Mouse (Mus musculus): Measurements from ENCODE around the gene Ccdc172. TPM values are rescaled to one million over a fixed set of nuclear protein-coding genes. Genes with fewer than 3 reads are reported as not detected.

Gene Ccdc172
- polyA plus RNA-seq, 1 experiment from 2014 or later: not detected

GRCm38 (mm10) chr19:58550916-58551315 lies 39.1 kb downstream of the Ccdc172 start:
- ATAC-seq (ENCODE audit: low read depth): no peak
- no peaks in the 10 kb centered on the region for H3K27me3 ChIP-seq (ENCODE audit: control insufficient read depth, insufficient read depth, low read depth, low read length)
- no peak overlapping the region for H3K9ac ChIP-seq (ENCODE audit: low read length)
- H3K9me3 ChIP-seq (ENCODE audit: control insufficient read depth, low read length): no peaks in the 10 kb centered on the region
- H3K4me3 ChIP-seq (ENCODE audit: low read length): no peak overlapping the region
- WGBS: 71% methylated on average over 3 of the region's 3 CpGs
- no peaks in the 10 kb centered on the region for H3K36me3 ChIP-seq (ENCODE audit: control insufficient read depth, insufficient read depth, low read length)
- no peak overlapping the region for H3K27ac ChIP-seq (ENCODE audit: low read length)
- no peaks in the 10 kb centered on the region for H3K4me1 ChIP-seq (replicated peaks; ENCODE audit: control insufficient read depth, insufficient read depth, low read length)
- no peak overlapping the region for H3K4me2 ChIP-seq (ENCODE audit: low read depth, low read length)

GRCm38 (mm10) chr19:58554974-58555373 lies 43.2 kb downstream of the Ccdc172 start:
- H3K4me1 ChIP-seq (replicated peaks; ENCODE audit: control insufficient read depth, insufficient read depth, low read length): no peaks in the 10 kb centered on the region
- H3K9me3 ChIP-seq (ENCODE audit: control insufficient read depth, low read length): no peaks in the 10 kb centered on the region
- no peak for ATAC-seq (ENCODE audit: low read depth)
- no peaks in the 10 kb centered on the region for H3K36me3 ChIP-seq (ENCODE audit: control insufficient read depth, insufficient read depth, low read length)
- H3K27me3 ChIP-seq (ENCODE audit: control insufficient read depth, insufficient read depth, low read depth, low read length): no peaks in the 10 kb centered on the region
- no peak overlapping the region for H3K27ac ChIP-seq (ENCODE audit: low read length)
- no peak overlapping the region for H3K4me2 ChIP-seq (ENCODE audit: low read depth, low read length)
- H3K9ac ChIP-seq (ENCODE audit: low read length): no peak overlapping the region
- no peak overlapping the region for H3K4me3 ChIP-seq (ENCODE audit: low read length)
- 58% methylated on average over 2 of the region's 2 CpGs for WGBS

- no peaks in the 10 kb centered on the region for H3K27me3 ChIP-seq (ENCODE audit: control insufficient read depth, insufficient read depth, low read depth, low read length)
- H3K9ac ChIP-seq (ENCODE audit: low read length): no peak overlapping the region
- WGBS: 43% methylated on average over 5 of the region's 5 CpGs
- H3K36me3 ChIP-seq (ENCODE audit: control insufficient read depth, insufficient read depth, low read length): no peaks in the 10 kb centered on the region
- no peak overlapping the region for H3K4me2 ChIP-seq (ENCODE audit: low read depth, low read length)
- ATAC-seq (ENCODE audit: low read depth): no peak
- no peak overlapping the region for H3K27ac ChIP-seq (ENCODE audit: low read length)
- H3K4me1 ChIP-seq (replicated peaks; ENCODE audit: control insufficient read depth, insufficient read depth, low read length): no peaks in the 10 kb centered on the region
- no peak overlapping the region for H3K4me3 ChIP-seq (ENCODE audit: low read length)
- H3K9me3 ChIP-seq (ENCODE audit: control insufficient read depth, low read length): no peaks in the 10 kb centered on the region
These were observed 46.6 kb downstream of the Ccdc172 start for GRCm38 (mm10) chr19:58558352-58558751.

GRCm38 (mm10) chr19:58562301-58562815 lies 50.6 kb downstream of the Ccdc172 start:
- H3K9ac ChIP-seq (ENCODE audit: low read length): no peak overlapping the region
- WGBS: 87% methylated on average over 7 of the region's 7 CpGs
- no peak overlapping the region for H3K4me2 ChIP-seq (ENCODE audit: low read depth, low read length)
- no peaks in the 10 kb centered on the region for H3K4me1 ChIP-seq (replicated peaks; ENCODE audit: control insufficient read depth, insufficient read depth, low read length)
- no peak overlapping the region for H3K27ac ChIP-seq (ENCODE audit: low read length)
- no peaks in the 10 kb centered on the region for H3K9me3 ChIP-seq (ENCODE audit: control insufficient read depth, low read length)
- H3K27me3 ChIP-seq (ENCODE audit: control insufficient read depth, insufficient read depth, low read depth, low read length): no peaks in the 10 kb centered on the region
- no peak overlapping the region for H3K4me3 ChIP-seq (ENCODE audit: low read length)
- H3K36me3 ChIP-seq (ENCODE audit: control insufficient read depth, insufficient read depth, low read length): no peaks in the 10 kb centered on the region
- no peak for ATAC-seq (ENCODE audit: low read depth)

- Histone ChIP-seq H3K27ac (ENCODE audit: low read length) (no peak overlapping the region), H3K9ac (ENCODE audit: low read length) (no peak overlapping the region), H3K9me3 (ENCODE audit: control insufficient read depth, low read length) (no peaks in the 10 kb centered on the region), H3K27me3 (ENCODE audit: control insufficient read depth, insufficient read depth, low read depth, low read length) (no peaks in the 10 kb centered on the region), H3K4me3 (ENCODE audit: low read length) (no peak overlapping the region), H3K4me2 (ENCODE audit: low read depth, low read length) (no peak overlapping the region), H3K4me1 (replicated peaks; ENCODE audit: control insufficient read depth, insufficient read depth, low read length) (no peaks in the 10 kb centered on the region), H3K36me3 (ENCODE audit: control insufficient read depth, insufficient read depth, low read length) (no peaks in the 10 kb centered on the region)
- no peak for ATAC-seq (ENCODE audit: low read depth)
- 83% methylated on average over 2 of the region's 2 CpGs for WGBS
These were observed 59.8 kb downstream of the Ccdc172 start for GRCm38 (mm10) chr19:58571566-58571965.

GRCm38 (mm10) chr19:58572429-58573071 lies 60.8 kb downstream of the Ccdc172 start:
- Histone ChIP-seq H3K4me1 (replicated peaks; ENCODE audit: control insufficient read depth, insufficient read depth, low read length) (no peaks in the 10 kb centered on the region), H3K27ac (ENCODE audit: low read length) (no peak overlapping the region), H3K4me2 (ENCODE audit: low read depth, low read length) (no peak overlapping the region), H3K27me3 (ENCODE audit: control insufficient read depth, insufficient read depth, low read depth, low read length) (no peaks in the 10 kb centered on the region), H3K4me3 (ENCODE audit: low read length) (no peak overlapping the region), H3K9me3 (ENCODE audit: control insufficient read depth, low read length) (no peaks in the 10 kb centered on the region), H3K36me3 (ENCODE audit: control insufficient read depth, insufficient read depth, low read length) (no peaks in the 10 kb centered on the region), H3K9ac (ENCODE audit: low read length) (no peak overlapping the region)
- ATAC-seq (ENCODE audit: low read depth): no peak
- 28% methylated on average over 11 of the region's 11 CpGs for WGBS

- Histone ChIP-seq H3K27me3 (ENCODE audit: control insufficient read depth, insufficient read depth, low read depth, low read length) (no peaks in the 10 kb centered on the region), H3K27ac (ENCODE audit: low read length) (no peak overlapping the region), H3K9ac (ENCODE audit: low read length) (no peak overlapping the region), H3K9me3 (ENCODE audit: control insufficient read depth, low read length) (no peaks in the 10 kb centered on the region), H3K4me2 (ENCODE audit: low read depth, low read length) (no peak overlapping the region), H3K4me1 (replicated peaks; ENCODE audit: control insufficient read depth, insufficient read depth, low read length) (no peaks in the 10 kb centered on the region), H3K36me3 (ENCODE audit: control insufficient read depth, insufficient read depth, low read length) (no peaks in the 10 kb centered on the region), H3K4me3 (ENCODE audit: low read length) (no peak overlapping the region)
- no peak for ATAC-seq (ENCODE audit: low read depth)
- 59% methylated on average over 3 of the region's 3 CpGs for WGBS
These were observed 61.3 kb downstream of the Ccdc172 start for GRCm38 (mm10) chr19:58573072-58573438.

GRCm38 (mm10) chr19:58582018-58582417 lies 70.2 kb downstream of the Ccdc172 start:
- no peak for ATAC-seq (ENCODE audit: low read depth)
- H3K27ac ChIP-seq (ENCODE audit: low read length): no peak overlapping the region
- no peaks in the 10 kb centered on the region for H3K9me3 ChIP-seq (ENCODE audit: control insufficient read depth, low read length)
- no peak overlapping the region for H3K9ac ChIP-seq (ENCODE audit: low read length)
- H3K4me1 ChIP-seq (replicated peaks; ENCODE audit: control insufficient read depth, insufficient read depth, low read length): no peaks in the 10 kb centered on the region
- H3K36me3 ChIP-seq (ENCODE audit: control insufficient read depth, insufficient read depth, low read length): no peaks in the 10 kb centered on the region
- no peaks in the 10 kb centered on the region for H3K27me3 ChIP-seq (ENCODE audit: control insufficient read depth, insufficient read depth, low read depth, low read length)
- H3K4me2 ChIP-seq (ENCODE audit: low read depth, low read length): no peak overlapping the region
- 55% methylated on average over 7 of the region's 7 CpGs for WGBS
- H3K4me3 ChIP-seq (ENCODE audit: low read length): no peak overlapping the region

- no peaks in the 10 kb centered on the region for H3K27me3 ChIP-seq (ENCODE audit: control insufficient read depth, insufficient read depth, low read depth, low read length)
- H3K9ac ChIP-seq (ENCODE audit: low read length): no peak overlapping the region
- no peak overlapping the region for H3K4me2 ChIP-seq (ENCODE audit: low read depth, low read length)
- H3K27ac ChIP-seq (ENCODE audit: low read length): no peak overlapping the region
- no peaks in the 10 kb centered on the region for H3K36me3 ChIP-seq (ENCODE audit: control insufficient read depth, insufficient read depth, low read length)
- 84% methylated on average over 5 of the region's 5 CpGs for WGBS
- ATAC-seq (ENCODE audit: low read depth): no peak
- H3K4me1 ChIP-seq (replicated peaks; ENCODE audit: control insufficient read depth, insufficient read depth, low read length): no peaks in the 10 kb centered on the region
- H3K9me3 ChIP-seq (ENCODE audit: control insufficient read depth, low read length): no peaks in the 10 kb centered on the region
- H3K4me3 ChIP-seq (ENCODE audit: low read length): no peak overlapping the region
These were observed 71.2 kb downstream of the Ccdc172 start for GRCm38 (mm10) chr19:58582956-58583355.

- H3K27ac ChIP-seq (ENCODE audit: low read length): no peak overlapping the region
- ATAC-seq (ENCODE audit: low read depth): no peak
- WGBS: 68% methylated on average over 2 of the region's 2 CpGs
These were observed 74.3 kb downstream of the Ccdc172 start for GRCm38 (mm10) chr19:58586046-58586445.

More at GRCm38 (mm10) chr19:58586046-58586445, 74.3 kb downstream of the Ccdc172 start:
- H3K36me3 ChIP-seq (ENCODE audit: control insufficient read depth, insufficient read depth, low read length): no peaks in the 10 kb centered on the region
- H3K4me1 ChIP-seq (replicated peaks; ENCODE audit: control insufficient read depth, insufficient read depth, low read length): no peaks in the 10 kb centered on the region
- no peak overlapping the region for H3K4me2 ChIP-seq (ENCODE audit: low read depth, low read length)
- no peak overlapping the region for H3K9ac ChIP-seq (ENCODE audit: low read length)
- H3K27me3 ChIP-seq (ENCODE audit: control insufficient read depth, insufficient read depth, low read depth, low read length): no peaks in the 10 kb centered on the region
- H3K9me3 ChIP-seq (ENCODE audit: control insufficient read depth, low read length): no peaks in the 10 kb centered on the region
- no peak overlapping the region for H3K4me3 ChIP-seq (ENCODE audit: low read length)
